Mouse (Mus musculus) heart, embryonic 14.5 days (tissue): Measurements from ENCODE around the gene Tnfrsf19. TPM values are rescaled to one million over a fixed set of nuclear protein-coding genes. Genes with fewer than 3 reads are reported as not detected.

Experiments
- ATAC-seq: fragments of 200-750 bp; cut with Nextera tagmentation; 2 replicates; pipeline ENCODE4 v1.8.0; 2017; ENCODE audit warnings: low read depth, moderate TSS enrichment; ENCODE audit not compliant: insufficient number of reproducible peaks, insufficient read depth, low FRiP score
- H3K27ac ChIP-seq, 2 experiments: fragments of 200-500 bp in 1 of 2; fragments of 300-500 bp in 1 of 2; sonication (generic) in 1 of 2; replicated peaks in 1 of 2; 2 replicates each; pipeline ENCODE4 v1.5.1; 2012 to 2014; ENCODE audit warnings: low read depth in 2 of 2, low read length in 2 of 2, control low read depth in 1 of 2, mild to moderate bottlenecking in 1 of 2, mixed read lengths in 1 of 2; ENCODE audit not compliant: control insufficient read depth in 1 of 2, insufficient read depth in 1 of 2
- H3K27me3 ChIP-seq: fragments of 300-500 bp; sonication (generic); 2 replicates; pipeline ENCODE4 v1.6.1; 2014; ENCODE audit warnings: mild to moderate bottlenecking, low read length, control low read depth; ENCODE audit not compliant: control insufficient read depth, insufficient read depth
- H3K36me3 ChIP-seq: fragments of 300-500 bp; sonication (generic); 2 replicates; pipeline ENCODE4 v1.6.1; 2014; ENCODE audit warnings: mild to moderate bottlenecking, control low read depth, low read length, mixed read lengths; ENCODE audit not compliant: control insufficient read depth, insufficient read depth
- H3K4me1 ChIP-seq, 2 experiments: fragments of 200-500 bp in 1 of 2; fragments of 300-500 bp in 1 of 2; sonication (generic) in 1 of 2; 2 replicates each; pipeline ENCODE4 v1.6.1; 2012 to 2014; ENCODE audit warnings: low read length in 2 of 2, control low read depth in 1 of 2, mixed read lengths in 1 of 2; ENCODE audit not compliant: control insufficient read depth in 2 of 2, insufficient read depth in 2 of 2
- H3K4me2 ChIP-seq: fragments of 300-500 bp; sonication (generic); 2 replicates; pipeline ENCODE4 v1.6.1; 2014; ENCODE audit warnings: mild to moderate bottlenecking, low read length
- H3K4me3 ChIP-seq, 2 experiments: fragments of 200-500 bp in 1 of 2; fragments of 300-500 bp in 1 of 2; sonication (generic) in 1 of 2; 2 replicates each; pipeline ENCODE4 v1.5.1; 2012 to 2014; ENCODE audit warnings: low read length in 2 of 2, mild to moderate bottlenecking in 2 of 2, control low read depth in 1 of 2, low read depth in 1 of 2, moderate library complexity in 1 of 2; ENCODE audit not compliant: control insufficient read depth in 1 of 2, insufficient read depth in 1 of 2
- H3K9ac ChIP-seq: fragments of 300-500 bp; sonication (generic); 2 replicates; pipeline ENCODE4 v1.6.1; 2014; ENCODE audit warnings: mild to moderate bottlenecking, low read length
- H3K9me3 ChIP-seq: fragments of 300-500 bp; sonication (generic); 2 replicates; pipeline ENCODE4 v1.6.1; 2016; ENCODE audit warnings: low read length, control low read depth; ENCODE audit not compliant: control insufficient read depth
- WGBS: fragments of 180-500 bp; shearing (Covaris S2); extraction: QIAGEN DNeasy Blood & Tissue Kit; methylation state at CpG from one replicate; pipeline ENCODE4 v1.1.7; 2014; 5-methylcytosine and 5-hydroxymethylcytosine counted together
- polyA plus RNA-seq: library from polyadenylated mRNA; unstranded; fragments of >200 nt; fragmentation: Nextera tagmentation; extraction: Ambion mirVana; gene quantifications from 2 replicates; pipeline ENCODE4 v1.2.1, GENCODE M21; 2014

Gene Tnfrsf19
- polyA plus RNA-seq, 1 experiment from 2014 or later = 22.2 TPM

DNA sequence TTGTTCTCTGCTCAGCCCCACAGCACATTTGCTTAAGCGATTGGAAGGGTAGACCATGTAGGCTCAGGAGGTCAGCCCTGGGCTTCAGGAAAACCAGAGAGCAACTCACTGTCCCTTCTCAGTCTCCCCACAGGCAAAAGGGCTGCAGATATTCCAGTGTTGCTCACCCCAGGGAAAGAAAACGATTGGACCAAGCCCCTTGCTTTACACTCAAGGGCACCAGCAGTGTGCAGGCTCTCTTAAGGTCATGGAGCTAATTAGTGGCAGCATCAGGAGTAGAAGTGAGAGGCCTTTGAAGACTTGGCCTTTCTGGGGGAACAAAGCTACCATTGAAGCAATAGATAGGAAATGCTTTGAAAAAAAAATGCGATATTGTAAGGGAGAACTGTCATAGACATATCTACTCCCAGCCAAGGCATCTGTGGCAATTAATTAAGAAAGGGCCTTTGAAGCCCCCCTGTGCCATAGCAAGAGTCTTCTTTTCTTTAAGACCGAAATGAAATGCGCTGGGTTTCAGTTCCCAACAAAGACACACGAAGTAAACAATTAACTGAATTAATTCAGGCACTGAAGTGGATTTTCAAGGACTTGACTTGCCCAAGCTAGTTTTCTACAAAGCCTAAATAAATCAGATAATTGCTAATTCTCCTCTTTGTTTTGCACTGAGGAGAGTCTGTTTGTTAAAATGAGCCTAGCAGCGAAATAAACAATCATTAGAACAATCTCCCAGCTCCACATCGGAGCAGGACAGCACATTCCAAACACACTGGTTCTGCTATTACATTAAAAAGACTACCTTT is 2.6 kb downstream of the Tnfrsf19 start:
- no peak for ATAC-seq
- WGBS = 23% methylated on average over 8 of the region's 8 CpGs
- Histone ChIP-seq H3K4me1 (peaks cover 3 to 22% of the 10 kb centered on the region in 2 experiments; a peak in 3 of 4 replicates), H3K36me3 (no peaks in the 10 kb centered on the region), H3K27me3 (no peaks in the 10 kb centered on the region), H3K27ac (peak overlapping the region; percentile 71), H3K4me3 (peak overlapping the region; percentile 2 to 55; a peak in 3 of 4 replicates), H3K9ac (peak overlapping the region; percentile 74), H3K4me2 (peak overlapping the region; percentile 77), H3K9me3 (no peaks in the 10 kb centered on the region)

DNA sequence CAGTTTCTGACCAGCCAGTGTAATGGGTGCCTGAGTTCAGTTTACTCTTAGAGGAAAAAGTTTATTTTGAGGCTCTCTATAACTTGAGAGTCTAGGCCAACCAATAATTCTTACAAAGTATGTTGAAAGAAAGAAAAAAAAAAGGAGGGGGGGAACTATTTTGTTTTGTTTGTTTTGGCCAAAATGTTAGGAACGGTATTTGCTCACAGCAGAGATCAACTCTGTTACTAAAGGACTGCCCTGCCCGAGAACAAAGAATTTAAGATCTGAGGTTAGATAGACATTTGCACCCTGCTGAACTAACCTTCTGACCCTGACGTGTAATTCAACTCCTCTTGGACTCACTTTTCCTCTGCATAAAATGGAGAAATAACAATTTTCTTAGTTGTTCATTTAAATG is 4.0 kb downstream of the Tnfrsf19 start:
- no peak overlapping the region for H3K4me2 ChIP-seq
- no peak overlapping the region for H3K27ac ChIP-seq

DNA sequence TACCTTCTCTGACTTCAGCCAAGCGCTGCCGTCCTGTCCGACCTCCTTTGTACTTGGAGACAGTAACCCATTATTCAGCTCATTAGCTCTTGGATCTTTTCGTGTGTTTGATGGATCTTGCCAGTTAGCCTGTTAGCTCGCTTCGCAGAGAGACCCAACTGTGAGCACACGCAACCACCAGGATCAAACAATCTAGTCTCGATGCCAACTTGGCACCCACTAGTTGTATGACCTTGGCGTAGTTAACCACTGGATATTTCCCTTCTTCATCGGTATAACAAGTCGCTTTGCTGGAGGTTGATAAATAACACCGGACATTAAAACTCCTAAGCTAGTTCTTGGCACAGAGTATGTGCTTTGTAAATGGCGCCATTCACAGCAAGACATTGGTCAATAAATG is 6.1 kb downstream of the Tnfrsf19 start:
- peaks cover 3 to 26% of the 10 kb centered on the region in 2 experiments for H3K4me1 ChIP-seq

More for the DNA sequence above, 4.0 kb downstream of the Tnfrsf19 start:
- Histone ChIP-seq H3K36me3 (no peaks in the 10 kb centered on the region), H3K27me3 (no peaks in the 10 kb centered on the region), H3K4me3 (no peak overlapping the region), H3K9me3 (no peaks in the 10 kb centered on the region), H3K9ac (no peak overlapping the region), H3K4me1 (peaks cover 3 to 29% of the 10 kb centered on the region in 2 experiments; a peak in 3 of 4 replicates)
- no peak for ATAC-seq
- WGBS = 75% methylated on average over 3 of the region's 3 CpGs

DNA sequence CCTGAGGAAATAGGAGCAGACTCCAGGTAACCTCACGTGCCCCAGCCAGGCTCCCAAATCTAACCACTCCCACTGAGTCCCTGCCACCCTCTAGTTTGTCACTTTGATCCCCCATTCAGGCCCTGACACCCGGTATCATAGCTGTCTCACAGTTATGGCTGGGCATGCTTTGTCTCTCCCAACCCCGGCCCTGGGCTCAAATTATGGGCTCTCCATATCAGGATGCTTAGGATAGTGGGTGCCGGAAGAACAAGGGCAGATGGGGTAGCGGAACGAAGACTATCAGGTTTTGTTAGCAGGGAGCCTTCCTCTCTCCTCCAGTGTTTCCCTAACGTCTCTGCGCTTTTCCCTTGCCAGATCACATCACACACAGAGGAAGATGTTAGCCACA is 8.2 kb downstream of the Tnfrsf19 start:
- peak; percentile 9; the same call in 1 of the 2 replicates for ATAC-seq
- no peak overlapping the region for H3K27ac ChIP-seq
- H3K9me3 ChIP-seq = no peaks in the 10 kb centered on the region
- peak overlapping the region; percentile 99 for H3K4me2 ChIP-seq
- peak overlapping the region; percentile 68; the same call in 1 of the 2 replicates for H3K9ac ChIP-seq
- H3K36me3 ChIP-seq = no peaks in the 10 kb centered on the region
- no peaks in the 10 kb centered on the region for H3K27me3 ChIP-seq
- peaks cover 0 to 14% of the 10 kb centered on the region in 2 experiments for H3K4me1 ChIP-seq
- H3K4me3 ChIP-seq = peak overlapping the region; percentile 8 to 65; a peak in 3 of 4 replicates
- 25% methylated on average over 8 of the region's 8 CpGs for WGBS

More for the DNA sequence above, 6.1 kb downstream of the Tnfrsf19 start:
- no peak overlapping the region for H3K9ac ChIP-seq
- H3K9me3 ChIP-seq = no peaks in the 10 kb centered on the region
- H3K36me3 ChIP-seq = no peaks in the 10 kb centered on the region
- no peak for ATAC-seq
- no peaks in the 10 kb centered on the region for H3K27me3 ChIP-seq
- no peak overlapping the region for H3K4me3 ChIP-seq
- H3K4me2 ChIP-seq = no peak overlapping the region
- no peak overlapping the region for H3K27ac ChIP-seq
- whole genome bisulfite sequencing = 93% methylated on average over 13 of the region's 13 CpGs

DNA sequence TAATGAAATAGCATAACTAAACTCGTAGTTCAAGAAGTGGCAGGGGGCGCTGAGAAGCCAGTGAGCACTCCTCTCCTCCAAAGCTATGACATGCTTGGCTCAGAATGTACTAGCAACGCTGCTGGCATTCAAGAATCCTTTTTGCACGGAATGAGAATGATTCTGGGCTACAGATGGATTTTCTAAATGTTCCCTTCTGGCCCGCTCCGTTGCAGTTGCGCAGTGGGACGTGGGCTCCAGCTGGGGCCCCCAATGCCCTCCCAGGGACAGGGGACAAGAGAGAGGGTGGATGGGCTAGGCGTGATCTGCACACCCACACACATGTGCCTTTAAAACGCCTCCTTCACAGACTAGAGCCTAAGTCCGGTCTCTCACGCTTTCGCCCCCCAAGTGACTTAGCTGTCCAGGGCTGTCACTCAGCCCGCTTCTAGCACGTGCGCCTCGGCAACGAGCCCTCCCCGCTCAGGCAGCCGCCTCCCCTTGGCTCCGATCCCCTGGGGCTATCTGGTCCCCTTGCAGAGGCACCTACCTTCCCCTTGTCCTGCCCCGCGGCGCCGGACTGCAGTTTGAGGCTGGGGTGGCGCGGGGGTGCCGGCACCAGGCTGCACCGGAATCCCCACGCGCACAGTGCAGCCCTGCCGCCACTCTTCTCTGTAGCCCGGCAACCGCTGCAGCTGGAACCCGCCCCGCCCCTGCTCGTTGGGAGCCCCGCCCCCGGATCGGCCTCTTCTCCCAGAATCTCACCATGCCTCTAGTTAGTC is 8.8 kb downstream of the Tnfrsf19 start:
- peak; percentile 86 for ATAC-seq
- H3K4me3 ChIP-seq = peak overlapping the region; percentile 54 to 65
- no peaks in the 10 kb centered on the region for H3K36me3 ChIP-seq
- peak overlapping the region; percentile 68 for H3K9ac ChIP-seq
- peak overlapping the region; percentile 99 for H3K4me2 ChIP-seq
- under 1% methylated on average over 39 of the region's 40 CpGs for WGBS
- H3K4me1 ChIP-seq = peaks cover 0 to 12% of the 10 kb centered on the region in 2 experiments
- no peaks in the 10 kb centered on the region for H3K27me3 ChIP-seq
- H3K27ac ChIP-seq = no peak overlapping the region
- no peaks in the 10 kb centered on the region for H3K9me3 ChIP-seq

DNA sequence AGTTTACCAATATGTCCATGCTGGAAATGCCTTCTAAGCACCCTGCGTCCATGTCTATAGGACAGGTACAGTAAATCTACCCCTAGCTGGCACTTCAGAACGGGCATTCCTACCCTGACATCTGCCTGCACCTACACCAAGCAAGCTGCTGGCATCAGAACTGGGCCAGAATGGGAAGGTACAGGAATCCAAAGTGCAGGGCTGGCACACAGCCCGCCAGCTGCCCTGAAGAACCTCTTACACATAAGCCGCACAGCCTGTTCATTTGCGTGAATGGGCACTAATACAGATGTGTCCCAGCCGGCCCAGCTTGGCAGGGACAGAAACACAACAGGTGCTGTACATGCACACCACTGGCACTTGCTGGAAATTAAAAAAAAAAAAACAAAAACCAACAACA is 15.9 kb downstream of the Tnfrsf19 start:
- Histone ChIP-seq H3K9me3 (no peaks in the 10 kb centered on the region), H3K27ac (no peak overlapping the region), H3K36me3 (no peaks in the 10 kb centered on the region), H3K27me3 (no peaks in the 10 kb centered on the region), H3K4me3 (no peak overlapping the region), H3K9ac (no peak overlapping the region), H3K4me1 (no peaks in the 10 kb centered on the region; a peak in 1 of 4 replicates), H3K4me2 (no peak overlapping the region)
- WGBS = 95% methylated on average over 6 of the region's 6 CpGs
- ATAC-seq = no peak

DNA sequence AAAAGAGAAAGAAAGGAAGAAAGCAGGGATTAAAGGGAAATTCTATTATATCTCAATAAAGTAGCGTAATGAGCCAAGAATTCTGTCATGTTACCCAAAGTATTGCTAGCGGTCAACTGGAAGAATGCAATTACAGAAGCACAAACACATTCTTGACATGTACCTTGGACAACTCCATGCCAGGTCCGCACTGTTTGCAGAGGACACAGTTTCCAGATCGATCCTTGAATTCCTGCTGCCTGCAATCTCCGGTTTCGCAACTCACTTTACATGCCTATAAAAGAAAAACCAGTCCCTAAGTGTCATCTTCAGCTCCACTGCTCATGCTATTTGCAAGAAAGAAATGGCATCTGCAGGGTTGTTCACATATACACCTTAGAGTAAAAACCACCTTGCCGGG is 22.3 kb downstream of the Tnfrsf19 start:
- H3K4me3 ChIP-seq = no peak overlapping the region
- no peak for ATAC-seq
- no peaks in the 10 kb centered on the region for H3K4me1 ChIP-seq
- no peak overlapping the region for H3K9ac ChIP-seq
- H3K27me3 ChIP-seq = no peaks in the 10 kb centered on the region
- H3K9me3 ChIP-seq = no peaks in the 10 kb centered on the region
- no peak overlapping the region for H3K27ac ChIP-seq
- no peak overlapping the region for H3K4me2 ChIP-seq
- 90% methylated on average over 7 of the region's 7 CpGs for WGBS
- H3K36me3 ChIP-seq = no peaks in the 10 kb centered on the region
